Mouse (Mus musculus) C2C12 (cell line): ENCODE measurements around the gene Rassf8.

Source experiments
- CEBPB ChIP-seq: IDR thresholded peaks from one replicate; pipeline ENCODE4 v1.6.1; 2011; ENCODE audit warnings: low read depth, mild to moderate bottlenecking, control low read depth, moderate library complexity
- CTCF ChIP-seq: IDR thresholded peaks from one replicate; pipeline ENCODE4 v1.5.1; 2011; ENCODE audit not compliant: control insufficient read depth, insufficient read depth, insufficient read length
- MAX ChIP-seq: IDR thresholded peaks from one replicate; pipeline ENCODE4 v1.6.1; 2011; ENCODE audit warnings: mild to moderate bottlenecking, control low read depth
- MYOG ChIP-seq: IDR thresholded peaks from one replicate; pipeline ENCODE4 v1.6.1; 2011; ENCODE audit not compliant: control insufficient read depth, insufficient read length; ENCODE audit errors: extremely low read depth
- USF1 ChIP-seq: IDR thresholded peaks from one replicate; pipeline ENCODE4 v1.6.1; 2011; ENCODE audit warnings: low read depth, mild to moderate bottlenecking, control low read depth, moderate library complexity

- no peak for TF ChIP-seq CTCF
- no peak for TF ChIP-seq MAX
- no peak for TF ChIP-seq CEBPB
- TF ChIP-seq MYOG: no peak
- no peak for TF ChIP-seq USF1
These were observed 63.5 kb downstream of the Rassf8 start for GRCm38 (mm10) chr6:145810015-145810414.
